Mouse (Mus musculus): Measurements from ENCODE around the gene Lactb. TPM values are rescaled to one million over a fixed set of nuclear protein-coding genes. Genes with fewer than 3 reads are reported as not detected.

The Lactb gene
- polyA plus RNA-seq, 1 experiment: 12.6 TPM

- DNase-seq: peak; percentile 92
- Histone ChIP-seq H3K4me3 (ENCODE audit: control insufficient read depth, insufficient read depth, low read length) (peak within 1 kb of the TSS; percentile 73), H3K27ac (ENCODE audit: control insufficient read depth, insufficient read depth, low read length) (peak within 1 kb of the TSS; percentile 52), H3K36me3 (ENCODE audit: control insufficient read depth, insufficient read depth, low read length) (0 out of 2 replicates have a peak, but pooled peaks cover 3% of the 10 kb centered on the region), H3K4me1 (replicated peaks; ENCODE audit: control insufficient read depth, insufficient read depth, low read length) (no peaks in the 10 kb centered on the region), H3K27me3 (ENCODE audit: control insufficient read depth, insufficient read depth, low read length) (no peaks in the 10 kb centered on the region)
- TF ChIP-seq POLR2A (IDR thresholded peaks at IDR 0.05; ENCODE audit: control insufficient read depth, extremely low read depth, insufficient read depth, low read length, poor library complexity) (peak; percentile 86), CTCF (IDR thresholded peaks at IDR 0.05; ENCODE audit: borderline replicate concordance, control insufficient read depth, extremely low read depth, insufficient read depth, low read length, poor library complexity) (0 out of 2 replicates have a peak, but pooled peaks have one; percentile 18)
- under 1% methylated on average over 77 of the region's 77 CpGs for WGBS
Measured at GRCm38 (mm10) chr9:66945647-66946641, 29.3 kb downstream of the Lactb start, which contains the start of gene Rps27l. Gene Rps27l, plus strand, starts transcription at chr9:66946086.

DNA sequence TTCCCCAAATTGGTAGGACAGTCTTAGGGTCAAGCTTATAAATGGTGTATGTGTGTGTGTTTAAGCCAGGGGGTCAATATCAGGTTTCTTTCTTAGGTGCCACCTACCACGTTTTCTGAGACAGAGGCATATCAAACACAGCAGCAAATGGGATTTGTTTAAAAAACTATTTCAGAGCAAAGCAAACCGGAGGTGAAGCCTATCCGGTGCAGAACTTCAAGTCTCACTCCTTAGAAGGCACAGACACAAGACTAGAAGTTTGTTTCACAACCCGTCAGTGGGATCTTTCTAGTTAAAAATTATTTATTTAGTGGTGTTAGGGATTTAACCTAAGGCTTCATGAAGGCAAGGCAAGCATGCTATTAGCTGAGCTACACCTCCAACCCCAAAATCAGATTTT is 30.1 kb downstream of the Lactb start:
- Histone ChIP-seq H3K36me3 (ENCODE audit: control insufficient read depth, insufficient read depth, low read length) (0 out of 2 replicates have a peak, but pooled peaks cover 3% of the 10 kb centered on the region), H3K4me3 (ENCODE audit: control insufficient read depth, insufficient read depth, low read length) (peak overlapping the region; percentile 73), H3K27me3 (ENCODE audit: control insufficient read depth, insufficient read depth, low read length) (no peaks in the 10 kb centered on the region), H3K4me1 (replicated peaks; ENCODE audit: control insufficient read depth, insufficient read depth, low read length) (no peaks in the 10 kb centered on the region), H3K27ac (ENCODE audit: control insufficient read depth, insufficient read depth, low read length) (peak overlapping the region; percentile 52)
- 11% methylated on average over 4 of the region's 4 CpGs for WGBS
- TF ChIP-seq CTCF (IDR thresholded peaks at IDR 0.05; ENCODE audit: borderline replicate concordance, control insufficient read depth, extremely low read depth, insufficient read depth, low read length, poor library complexity) (no peak), POLR2A (IDR thresholded peaks at IDR 0.05; ENCODE audit: control insufficient read depth, extremely low read depth, insufficient read depth, low read length, poor library complexity) (no peak)
- no peak for DNase-seq

GRCm38 (mm10) chr9:66938836-66939235 is 36.4 kb downstream of the Lactb start:
- Histone ChIP-seq H3K4me1 (replicated peaks; ENCODE audit: control insufficient read depth, insufficient read depth, low read length) (no peaks in the 10 kb centered on the region), H3K4me3 (ENCODE audit: control insufficient read depth, insufficient read depth, low read length) (no peak overlapping the region), H3K27ac (ENCODE audit: control insufficient read depth, insufficient read depth, low read length) (no peak overlapping the region), H3K36me3 (ENCODE audit: control insufficient read depth, insufficient read depth, low read length) (no peaks in the 10 kb centered on the region), H3K27me3 (ENCODE audit: control insufficient read depth, insufficient read depth, low read length) (no peaks in the 10 kb centered on the region)
- TF ChIP-seq POLR2A (IDR thresholded peaks at IDR 0.05; ENCODE audit: control insufficient read depth, extremely low read depth, insufficient read depth, low read length, poor library complexity): no peak
- no peak for TF ChIP-seq CTCF (IDR thresholded peaks at IDR 0.05; ENCODE audit: borderline replicate concordance, control insufficient read depth, extremely low read depth, insufficient read depth, low read length, poor library complexity)
- WGBS: 6% methylated on average over 4 of the region's 4 CpGs
- peak; percentile 47 for DNase-seq

DNA sequence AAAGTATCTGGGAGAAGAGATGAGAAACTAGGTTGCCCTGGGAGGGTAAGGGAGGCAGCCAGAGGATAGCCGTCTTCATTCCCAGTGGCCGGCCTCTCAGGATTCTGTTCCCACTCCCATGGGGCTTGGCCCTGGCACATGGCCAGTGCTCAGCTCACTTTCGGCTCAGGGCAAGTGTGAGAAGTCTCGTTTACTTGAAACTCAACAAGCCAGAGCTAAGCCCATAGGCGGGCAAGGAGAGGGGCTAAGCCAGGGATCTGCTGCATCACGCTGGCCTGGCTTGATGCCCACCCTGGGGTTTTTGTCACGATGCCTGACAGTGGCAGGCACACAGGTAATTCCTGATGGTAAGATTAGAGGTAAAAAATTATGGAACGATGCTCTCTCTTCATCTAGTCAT is 37.8 kb downstream of the Lactb start:
- TF ChIP-seq POLR2A (IDR thresholded peaks at IDR 0.05; ENCODE audit: control insufficient read depth, extremely low read depth, insufficient read depth, low read length, poor library complexity): no peak
- H3K4me3 ChIP-seq (ENCODE audit: control insufficient read depth, insufficient read depth, low read length): no peak overlapping the region
- no peak for DNase-seq
- no peak overlapping the region for H3K27ac ChIP-seq (ENCODE audit: control insufficient read depth, insufficient read depth, low read length)
- H3K36me3 ChIP-seq (ENCODE audit: control insufficient read depth, insufficient read depth, low read length): no peaks in the 10 kb centered on the region
- no peaks in the 10 kb centered on the region for H3K27me3 ChIP-seq (ENCODE audit: control insufficient read depth, insufficient read depth, low read length)
- WGBS: 61% methylated on average over 8 of the region's 8 CpGs
- H3K4me1 ChIP-seq (replicated peaks; ENCODE audit: control insufficient read depth, insufficient read depth, low read length): no peaks in the 10 kb centered on the region

- no peak for TF ChIP-seq CTCF (IDR thresholded peaks at IDR 0.05; ENCODE audit: borderline replicate concordance, control insufficient read depth, extremely low read depth, insufficient read depth, low read length, poor library complexity)
- TF ChIP-seq POLR2A (IDR thresholded peaks at IDR 0.05; ENCODE audit: control insufficient read depth, extremely low read depth, insufficient read depth, low read length, poor library complexity): no peak
- WGBS: 96% methylated on average over 19 of the region's 19 CpGs
- Histone ChIP-seq H3K4me3 (ENCODE audit: control insufficient read depth, insufficient read depth, low read length) (no peak overlapping the region), H3K36me3 (ENCODE audit: control insufficient read depth, insufficient read depth, low read length) (no peaks in the 10 kb centered on the region), H3K27me3 (ENCODE audit: control insufficient read depth, insufficient read depth, low read length) (no peaks in the 10 kb centered on the region), H3K27ac (ENCODE audit: control insufficient read depth, insufficient read depth, low read length) (no peak overlapping the region), H3K4me1 (replicated peaks; ENCODE audit: control insufficient read depth, insufficient read depth, low read length) (no peaks in the 10 kb centered on the region)
- DNase-seq: no peak
Measured at GRCm38 (mm10) chr9:66933869-66934808, 41.1 kb downstream of the Lactb start.

GRCm38 (mm10) chr9:66930351-66930750 is 44.9 kb downstream of the Lactb start:
- H3K27me3 ChIP-seq (ENCODE audit: control insufficient read depth, insufficient read depth, low read length): no peaks in the 10 kb centered on the region
- WGBS: 87% methylated on average over 7 of the region's 7 CpGs
- H3K36me3 ChIP-seq (ENCODE audit: control insufficient read depth, insufficient read depth, low read length): no peaks in the 10 kb centered on the region
- no peak overlapping the region for H3K4me3 ChIP-seq (ENCODE audit: control insufficient read depth, insufficient read depth, low read length)
- H3K4me1 ChIP-seq (replicated peaks; ENCODE audit: control insufficient read depth, insufficient read depth, low read length): no peaks in the 10 kb centered on the region
- H3K27ac ChIP-seq (ENCODE audit: control insufficient read depth, insufficient read depth, low read length): no peak overlapping the region
- no peak for DNase-seq
- TF ChIP-seq POLR2A (IDR thresholded peaks at IDR 0.05; ENCODE audit: control insufficient read depth, extremely low read depth, insufficient read depth, low read length, poor library complexity) (no peak), CTCF (IDR thresholded peaks at IDR 0.05; ENCODE audit: borderline replicate concordance, control insufficient read depth, extremely low read depth, insufficient read depth, low read length, poor library complexity) (no peak)

Measured in thymus, adult 2 months (tissue).